In genomic region chr7:145206801-145207200, GRCm38 (mm10) we compare ENCODE assay signal across 9 mouse cellular contexts. TPM values are rescaled to one million over a fixed set of nuclear protein-coding genes. Genes with fewer than 3 reads are reported as not detected.
DNase-seq lines count a peak whose midpoint lies in the region; ATAC-seq lines count a peak whose summit lies in the region.
"Had no signal": no experiment of that assay in that cellular context is flagged by ENCODE, and none has a peak within 500 bp of the region (broad histone marks: within the 10 kb centered on the region; RNA-seq: fewer than 3 reads in every experiment).

No protein-coding gene starts in this region.

- no peaks in the 10 kb centered on the region for H3K27me3 ChIP-seq in heart, embryonic 14.5 days (ENCODE audit: control insufficient read depth, insufficient read depth, low read length)
- no peaks in the 10 kb centered on the region for H3K27me3 ChIP-seq in embryonic facial prominence, embryonic 10.5 days (replicated peaks; ENCODE audit: low read depth, poor library complexity, severe bottlenecking)
- H3K27me3 ChIP-seq in hindbrain, embryonic 16.5 days (replicated peaks; ENCODE audit: control insufficient read depth, insufficient read depth, low read length), result no peaks in the 10 kb centered on the region
- no peaks in the 10 kb centered on the region for H3K27me3 ChIP-seq in midbrain, embryonic 16.5 days (ENCODE audit: control insufficient read depth, insufficient read depth, low read depth, low read length)

- H3K4me1 ChIP-seq in heart, embryonic 14.5 days (ENCODE audit: control insufficient read depth in 2 of 2, insufficient read depth in 2 of 2, low read length in 2 of 2), result peaks cover 23 to 30% of the 10 kb centered on the region in 2 experiments
- H3K4me1 ChIP-seq in embryonic facial prominence, embryonic 10.5 days, result peaks cover 47% of the 10 kb centered on the region
- peaks cover 18% of the 10 kb centered on the region for H3K4me1 ChIP-seq in hindbrain, embryonic 16.5 days (ENCODE audit: control insufficient read depth, insufficient read depth, low read depth, low read length)
- H3K4me1 ChIP-seq in midbrain, embryonic 16.5 days (ENCODE audit: control insufficient read depth, insufficient read depth, low read length), result peaks cover 16% of the 10 kb centered on the region

- ATAC-seq in heart, embryonic 14.5 days (ENCODE audit: insufficient number of reproducible peaks, insufficient read depth, low FRiP score, low read depth), result no peak
- no peak for ATAC-seq in hindbrain, embryonic 16.5 days
- no peak for ATAC-seq in midbrain, embryonic 16.5 days

- WGBS in heart, embryonic 14.5 days, result 66% methylated on average over 6 of the region's 6 CpGs
- 58% methylated on average over 6 of the region's 6 CpGs for WGBS in embryonic facial prominence, embryonic 10.5 days
- WGBS in hindbrain, embryonic 16.5 days, result 42% methylated on average over 6 of the region's 6 CpGs
- 42% methylated on average over 6 of the region's 6 CpGs for WGBS in midbrain, embryonic 16.5 days

- peak overlapping the region; percentile 50 for H3K4me2 ChIP-seq in heart, embryonic 14.5 days (ENCODE audit: low read length)
- H3K4me2 ChIP-seq in hindbrain, embryonic 16.5 days (ENCODE audit: low read length), result peak overlapping the region; percentile 47
- 0 out of 2 replicates have a peak overlapping the region, but pooled peaks have one; percentile 43 for H3K4me2 ChIP-seq in midbrain, embryonic 16.5 days (ENCODE audit: low read length)

- no peak for DNase-seq in heart, adult 9 months (ENCODE audit: low spot score in 2 of 2)
- DNase-seq in embryonic facial prominence, embryonic 10.5 days (ENCODE audit: low spot score), result no peak
- no peak for DNase-seq in adrenal gland, postnatal 10 days
- no peak for DNase-seq in kidney, postnatal 4 days
- no peak for DNase-seq in thymus, postnatal 14 days

- no peak overlapping the region for H3K4me3 ChIP-seq in heart, embryonic 14.5 days (ENCODE audit: control insufficient read depth in 1 of 2, insufficient read depth in 1 of 2, low read depth in 1 of 2, low read length in 2 of 2)
- H3K4me3 ChIP-seq in embryonic facial prominence, embryonic 10.5 days, result peak overlapping the region; percentile 46; the same call in 1 of the 2 replicates
- no peak overlapping the region for H3K4me3 ChIP-seq in hindbrain, embryonic 16.5 days (ENCODE audit: low read length)
- H3K4me3 ChIP-seq in midbrain, embryonic 16.5 days (ENCODE audit: low read depth, low read length), result no peak overlapping the region

- H3K9me3 ChIP-seq in heart, embryonic 14.5 days (ENCODE audit: control insufficient read depth, low read length), result no peaks in the 10 kb centered on the region
- peaks cover under 1% of the 10 kb centered on the region; the same call in 1 of the 2 replicates for H3K9me3 ChIP-seq in embryonic facial prominence, embryonic 10.5 days
- H3K9me3 ChIP-seq in hindbrain, embryonic 16.5 days (ENCODE audit: control insufficient read depth, low read length), result no peaks in the 10 kb centered on the region
- H3K9me3 ChIP-seq in midbrain, embryonic 16.5 days (replicated peaks; ENCODE audit: control insufficient read depth, low read length, poor library complexity, severe bottlenecking), result no peaks in the 10 kb centered on the region

- peak overlapping the region; percentile 90 to 94 for H3K27ac ChIP-seq in heart, embryonic 14.5 days (replicated peaks in 1 of 2; ENCODE audit: control insufficient read depth in 1 of 2, insufficient read depth in 1 of 2, low read depth in 2 of 2, low read length in 2 of 2)
- peak overlapping the region; percentile 97 for H3K27ac ChIP-seq in embryonic facial prominence, embryonic 10.5 days (replicated peaks)
- peak overlapping the region; percentile 84 for H3K27ac ChIP-seq in hindbrain, embryonic 16.5 days (ENCODE audit: low read depth, low read length)
- peak overlapping the region; percentile 79 for H3K27ac ChIP-seq in midbrain, embryonic 16.5 days (ENCODE audit: low read length)

- no peaks in the 10 kb centered on the region for H3K36me3 ChIP-seq in heart, embryonic 14.5 days (ENCODE audit: control insufficient read depth, insufficient read depth, low read length)
- H3K36me3 ChIP-seq in embryonic facial prominence, embryonic 10.5 days (replicated peaks), result no peaks in the 10 kb centered on the region
- no peaks in the 10 kb centered on the region for H3K36me3 ChIP-seq in hindbrain, embryonic 16.5 days (ENCODE audit: control insufficient read depth, insufficient read depth, low read length)
- H3K36me3 ChIP-seq in midbrain, embryonic 16.5 days (ENCODE audit: control insufficient read depth, insufficient read depth, low read length), result no peaks in the 10 kb centered on the region

- peak overlapping the region; percentile 75 for H3K9ac ChIP-seq in heart, embryonic 14.5 days (ENCODE audit: low read length)
- H3K9ac ChIP-seq in hindbrain, embryonic 16.5 days (ENCODE audit: low read depth, low read length), result peak overlapping the region; percentile 69
- peak overlapping the region; percentile 75; the same call in 1 of the 2 replicates for H3K9ac ChIP-seq in midbrain, embryonic 16.5 days (ENCODE audit: low read depth, low read length)

RNA-seq across cellular contexts. Expression of gene 1810010D01Rik, which starts 1.1 kb away (rescaled TPM):
- 0.23 TPM in 1 of 2 replicates, not detected in the other for polyA plus RNA-seq in heart, embryonic 14.5 days (2014; fragmentation: Nextera tagmentation; extraction: Ambion mirVana)
- polyA plus RNA-seq in embryonic facial prominence, embryonic 10.5 days (2016; fragmentation: Nextera tagmentation; extraction: Ambion mirVana), result 0.72 TPM in 1 of 2 replicates, not detected in the other
- polyA plus RNA-seq in hindbrain, embryonic 16.5 days (2015; fragmentation: Nextera tagmentation; extraction: Ambion mirVana), result not detected in 2 replicates
- polyA plus RNA-seq in midbrain, embryonic 16.5 days (2015; fragmentation: Nextera tagmentation; extraction: Ambion mirVana), result 0.36 TPM in 1 of 2 replicates, not detected in the other
- under 1 TPM in 1 of 2 experiments, not detected in 1; 0.58 TPM for total RNA-seq in adrenal gland, postnatal 10 days (2021)
- total RNA-seq: CH12.LX had no signal
